Mouse (Mus musculus): Measurements from ENCODE around the gene Nt5c3. TPM values are rescaled to one million over a fixed set of nuclear protein-coding genes. Genes with fewer than 3 reads are reported as not detected.
A peak's percentile ranks its signal among the peaks of the same experiment; 100 is the strongest.
"Not testable (repeated sequence)": the region's sequence is repeated elsewhere in the genome, so short reads cannot be mapped to it uniquely, and the experiment has no call there.

Nt5c3 gene
- total and polyA plus RNA-seq, 3 experiments: 16.9 to 75.5 (median 62.4) TPM

DNA sequence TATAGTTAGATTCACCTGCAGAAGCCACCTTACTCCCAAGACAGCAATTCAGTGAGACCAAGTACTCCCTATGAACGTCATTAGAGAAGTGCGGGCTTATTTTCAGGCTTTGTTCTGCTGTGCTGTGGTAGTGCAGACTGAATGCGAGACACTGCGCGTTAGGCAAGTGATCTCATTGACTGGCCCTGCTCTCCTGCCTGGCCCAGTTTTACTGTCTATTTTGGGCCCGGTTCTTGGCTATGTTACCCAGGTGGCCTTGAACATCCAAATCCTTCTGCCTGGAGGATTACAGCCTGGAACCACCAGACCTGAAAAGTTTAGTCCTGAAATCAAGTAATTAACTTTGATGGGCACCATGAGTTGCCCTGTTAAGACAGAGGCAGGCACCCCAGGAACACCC lies 35.2 kb downstream of the Nt5c3 start:
- no peaks in the 10 kb centered on the region; the same call in 1 of the 2 replicates for H3K4me1 ChIP-seq (ENCODE audit: control insufficient read depth, insufficient read depth, low read length)
- 67% methylated on average over 6 of the region's 6 CpGs for WGBS
- DNase-seq: peak in 1 of 2 experiments; percentile 44
- intact Hi-C loops (cut with DNase I): no loop called here
- no peaks in the 10 kb centered on the region for H3K79me2 ChIP-seq (replicated peaks; ENCODE audit: control insufficient read depth, insufficient read depth, low read length)
- H3K36me3 ChIP-seq (ENCODE audit: control insufficient read depth, insufficient read depth, low read length): peaks cover 17% of the 10 kb centered on the region
- H3K27me3 ChIP-seq (ENCODE audit: control insufficient read depth, insufficient read depth, low read length): no peaks in the 10 kb centered on the region
- TF ChIP-seq EP300 (IDR thresholded peaks at IDR 0.05; ENCODE audit: insufficient read depth, low read depth, low read length) (no peak), CTCF (IDR thresholded peaks at IDR 0.05) (no peak)
- H3K4me3 ChIP-seq: no peak overlapping the region
- peak overlapping the region; percentile 36; the same call in 1 of the 2 replicates for H3K27ac ChIP-seq
- no peak overlapping the region for H3K9ac ChIP-seq (ENCODE audit: low read depth, low read length)

DNA sequence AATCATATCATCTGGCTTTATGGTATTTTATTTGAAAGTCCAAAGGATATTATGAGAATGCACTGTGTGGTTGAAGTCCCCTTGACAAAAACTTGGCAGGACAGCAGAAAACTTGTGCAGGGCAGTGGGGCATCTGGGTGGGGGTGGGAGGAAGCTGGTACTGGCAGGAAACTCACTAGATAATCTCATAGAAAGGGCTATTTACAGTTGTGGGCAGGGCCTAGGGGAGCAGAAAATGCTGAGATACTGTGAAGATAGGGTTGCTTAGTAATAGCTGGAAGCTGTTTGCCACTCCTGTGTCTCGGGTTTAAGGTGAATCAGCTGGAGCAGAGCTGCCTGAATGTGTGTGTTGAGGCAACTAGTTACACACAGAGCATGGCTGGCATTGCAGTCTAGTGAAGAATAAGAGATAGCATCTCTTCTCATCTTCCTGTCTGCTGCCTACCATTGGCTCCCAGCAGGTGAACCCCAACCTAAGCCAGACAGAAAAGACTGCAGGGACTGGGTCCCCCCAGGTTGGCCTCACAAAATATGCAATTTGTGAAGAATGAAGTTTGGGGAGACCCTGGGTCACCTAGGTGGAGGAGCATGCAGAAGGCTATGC lies 44.3 kb downstream of the Nt5c3 start:
- Histone ChIP-seq H3K4me3 (no peak overlapping the region), H3K36me3 (ENCODE audit: control insufficient read depth, insufficient read depth, low read length) (peaks cover 8% of the 10 kb centered on the region), H3K79me2 (replicated peaks; ENCODE audit: control insufficient read depth, insufficient read depth, low read length) (no peaks in the 10 kb centered on the region), H3K4me1 (ENCODE audit: control insufficient read depth, insufficient read depth, low read length) (peaks cover 4% of the 10 kb centered on the region), H3K9ac (ENCODE audit: low read depth, low read length) (no peak overlapping the region), H3K27ac (no peak overlapping the region), H3K27me3 (ENCODE audit: control insufficient read depth, insufficient read depth, low read length) (no peaks in the 10 kb centered on the region)
- intact Hi-C loops (cut with DNase I): no loop called here
- TF ChIP-seq CTCF (IDR thresholded peaks at IDR 0.05) (no peak), POLR2A (IDR thresholded peaks at IDR 0.05; ENCODE audit: insufficient read depth, low read depth, low read length) (no peak), EP300 (IDR thresholded peaks at IDR 0.05; ENCODE audit: insufficient read depth, low read depth, low read length) (no peak)
- 6% methylated on average over 1 of the region's 1 CpGs for WGBS
- DNase-seq: peak in 1 of 2 experiments; percentile 18

DNA sequence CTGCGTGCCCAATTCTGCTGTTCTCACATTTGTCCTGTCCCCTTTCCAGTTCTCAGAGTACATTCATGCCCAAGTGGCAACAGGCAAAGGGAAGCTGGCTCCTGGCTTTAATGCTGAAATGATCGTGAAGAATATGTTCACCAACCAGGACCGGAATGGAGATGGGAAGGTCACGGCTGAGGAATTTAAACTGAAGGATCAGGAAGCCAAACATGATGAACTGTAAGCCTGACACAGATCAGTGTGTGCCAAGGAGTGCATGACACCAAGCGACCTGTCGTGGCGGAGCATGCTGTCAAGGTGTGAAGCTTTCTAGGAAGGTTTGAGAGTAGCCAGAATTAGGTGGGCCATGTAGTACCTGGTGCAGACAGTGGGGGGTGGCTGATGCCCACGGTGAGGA lies 45.7 kb downstream of the Nt5c3 start:
- H3K27me3 ChIP-seq (ENCODE audit: control insufficient read depth, insufficient read depth, low read length): no peaks in the 10 kb centered on the region
- TF ChIP-seq CTCF (IDR thresholded peaks at IDR 0.05): 0 out of 2 replicates have a peak, but pooled peaks have one; percentile 19
- no peak for TF ChIP-seq EP300 (IDR thresholded peaks at IDR 0.05; ENCODE audit: insufficient read depth, low read depth, low read length)
- no peak overlapping the region for H3K27ac ChIP-seq
- no peak overlapping the region for H3K4me3 ChIP-seq
- peaks cover 4% of the 10 kb centered on the region for H3K4me1 ChIP-seq (ENCODE audit: control insufficient read depth, insufficient read depth, low read length)
- WGBS: 68% methylated on average over 8 of the region's 8 CpGs
- peaks cover 8% of the 10 kb centered on the region for H3K36me3 ChIP-seq (ENCODE audit: control insufficient read depth, insufficient read depth, low read length)
- no peaks in the 10 kb centered on the region for H3K79me2 ChIP-seq (replicated peaks; ENCODE audit: control insufficient read depth, insufficient read depth, low read length)
- intact Hi-C loops (cut with DNase I): no loop called here
- H3K9ac ChIP-seq (ENCODE audit: low read depth, low read length): no peak overlapping the region
- no peak for DNase-seq

DNA sequence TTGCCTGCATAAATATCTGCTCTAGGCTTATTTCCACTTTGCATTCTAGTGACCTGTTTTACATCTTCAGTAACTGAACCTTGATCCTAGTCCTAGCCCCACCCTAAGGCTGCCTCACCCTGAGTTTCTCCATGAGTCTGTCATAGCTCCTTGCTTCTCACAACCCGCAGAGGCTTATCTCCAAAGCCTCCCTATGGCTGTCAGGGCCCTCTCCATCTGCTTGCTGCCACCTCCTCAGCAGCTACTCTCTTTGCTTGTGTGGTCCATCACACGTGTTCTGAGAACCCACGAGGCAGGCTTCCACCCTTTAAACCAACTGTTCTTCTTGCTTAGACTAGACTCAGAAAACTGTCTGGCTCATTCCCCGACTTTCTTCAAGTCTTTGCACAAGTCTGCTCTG lies 46.9 kb downstream of the Nt5c3 start:
- Histone ChIP-seq H3K27ac (no peak overlapping the region), H3K36me3 (ENCODE audit: control insufficient read depth, insufficient read depth, low read length) (peaks cover 8% of the 10 kb centered on the region), H3K4me1 (ENCODE audit: control insufficient read depth, insufficient read depth, low read length) (peaks cover 4% of the 10 kb centered on the region), H3K79me2 (replicated peaks; ENCODE audit: control insufficient read depth, insufficient read depth, low read length) (no peaks in the 10 kb centered on the region), H3K27me3 (ENCODE audit: control insufficient read depth, insufficient read depth, low read length) (no peaks in the 10 kb centered on the region), H3K4me3 (no peak overlapping the region), H3K9ac (ENCODE audit: low read depth, low read length) (no peak overlapping the region)
- intact Hi-C loops (cut with DNase I): no loop called here
- WGBS: 69% methylated on average over 4 of the region's 4 CpGs
- no peak for DNase-seq
- TF ChIP-seq EP300 (IDR thresholded peaks at IDR 0.05; ENCODE audit: insufficient read depth, low read depth, low read length) (no peak), POLR2A (IDR thresholded peaks at IDR 0.05; ENCODE audit: insufficient read depth, low read depth, low read length) (no peak), CTCF (IDR thresholded peaks at IDR 0.05) (no peak)

DNA sequence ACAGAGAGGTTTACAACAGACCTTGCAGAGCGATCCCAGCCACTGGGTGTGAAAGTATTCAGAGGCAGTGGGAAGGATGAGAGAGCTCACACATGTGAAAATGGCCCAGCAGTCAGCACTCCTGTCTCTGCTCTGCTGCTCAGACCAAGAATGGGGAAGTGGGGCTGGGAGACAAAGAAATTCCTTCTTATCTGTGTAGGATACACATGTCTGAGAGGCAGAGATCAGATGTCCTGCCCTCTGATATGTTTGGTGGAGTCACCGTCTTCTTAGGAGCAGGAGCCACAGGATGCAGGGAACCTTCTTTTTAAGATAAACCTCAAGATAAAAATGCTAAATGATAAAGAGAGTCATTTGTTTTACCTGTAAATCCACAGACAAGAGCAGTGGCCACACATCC lies 53.7 kb downstream of the Nt5c3 start:
- no peak for TF ChIP-seq CTCF (IDR thresholded peaks at IDR 0.05)
- TF ChIP-seq EP300 (IDR thresholded peaks at IDR 0.05; ENCODE audit: insufficient read depth, low read depth, low read length): no peak
- no peak for TF ChIP-seq POLR2A (IDR thresholded peaks at IDR 0.05; ENCODE audit: insufficient read depth, low read depth, low read length)
- H3K9ac ChIP-seq (ENCODE audit: low read depth, low read length): no peak overlapping the region
- H3K4me1 ChIP-seq (ENCODE audit: control insufficient read depth, insufficient read depth, low read length): no peaks in the 10 kb centered on the region
- H3K27ac ChIP-seq: no peak overlapping the region
- H3K27me3 ChIP-seq (ENCODE audit: control insufficient read depth, insufficient read depth, low read length): no peaks in the 10 kb centered on the region
- H3K36me3 ChIP-seq (ENCODE audit: control insufficient read depth, insufficient read depth, low read length): no peaks in the 10 kb centered on the region
- H3K79me2 ChIP-seq (replicated peaks; ENCODE audit: control insufficient read depth, insufficient read depth, low read length): no peaks in the 10 kb centered on the region
- H3K4me3 ChIP-seq: no peak overlapping the region
- 55% methylated on average over 2 of the region's 2 CpGs for WGBS
- intact Hi-C loops (cut with DNase I): no loop called here
- DNase-seq: no peak

DNA sequence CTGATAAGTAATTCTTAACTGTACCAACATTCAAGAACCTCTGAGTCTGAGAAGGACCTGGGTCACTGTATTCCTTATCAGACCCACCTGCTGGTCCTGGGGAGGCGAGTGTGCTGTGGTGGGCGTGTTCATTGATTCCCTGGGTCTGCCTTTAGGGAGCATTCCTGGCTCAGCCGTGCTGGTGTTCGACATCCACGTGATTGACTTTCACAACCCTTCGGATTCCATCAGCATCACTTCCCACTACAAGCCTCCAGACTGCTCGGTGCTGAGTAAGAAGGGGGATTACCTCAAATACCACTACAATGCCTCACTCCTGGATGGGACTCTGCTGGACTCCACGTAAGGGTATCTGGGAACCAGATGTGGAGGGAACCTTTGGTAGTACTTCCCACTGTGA lies 55.2 kb downstream of the Nt5c3 start:
- Histone ChIP-seq H3K36me3 (ENCODE audit: control insufficient read depth, insufficient read depth, low read length) (no peaks in the 10 kb centered on the region; the same call in 1 of the 2 replicates), H3K9ac (ENCODE audit: low read depth, low read length) (no peak overlapping the region), H3K27ac (no peak overlapping the region), H3K27me3 (ENCODE audit: control insufficient read depth, insufficient read depth, low read length) (no peaks in the 10 kb centered on the region), H3K4me3 (no peak overlapping the region), H3K4me1 (ENCODE audit: control insufficient read depth, insufficient read depth, low read length) (no peaks in the 10 kb centered on the region), H3K79me2 (replicated peaks; ENCODE audit: control insufficient read depth, insufficient read depth, low read length) (no peaks in the 10 kb centered on the region)
- no peak for DNase-seq
- intact Hi-C loops (cut with DNase I): no loop called here
- WGBS: 70% methylated on average over 8 of the region's 8 CpGs
- TF ChIP-seq POLR2A (IDR thresholded peaks at IDR 0.05; ENCODE audit: insufficient read depth, low read depth, low read length) (no peak), EP300 (IDR thresholded peaks at IDR 0.05; ENCODE audit: insufficient read depth, low read depth, low read length) (no peak)

DNA sequence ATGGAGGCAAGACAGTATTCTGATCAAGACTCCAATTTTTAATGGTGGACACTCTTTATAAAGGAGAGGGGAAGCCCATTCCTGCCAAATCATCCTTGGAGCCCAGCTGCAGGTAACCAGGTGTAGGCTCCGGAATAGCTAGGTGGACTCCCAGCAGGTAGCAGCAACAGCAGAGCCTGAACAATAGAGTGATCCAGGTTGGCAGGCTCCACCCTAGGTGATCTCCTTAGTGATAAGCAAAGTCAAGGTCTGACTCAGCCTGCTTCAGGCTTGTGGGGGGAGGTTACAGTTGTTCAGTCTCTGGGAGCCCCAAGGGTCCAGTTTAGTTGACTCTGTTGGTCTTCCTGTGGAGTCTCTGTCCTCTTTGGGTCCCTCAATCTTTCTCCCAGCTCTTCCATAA lies 56.8 kb downstream of the Nt5c3 start:
- H3K4me1 ChIP-seq (ENCODE audit: control insufficient read depth, insufficient read depth, low read length); intact Hi-C loops (cut with DNase I); H3K36me3 ChIP-seq (ENCODE audit: control insufficient read depth, insufficient read depth, low read length); H3K9ac ChIP-seq (ENCODE audit: low read depth, low read length); H3K27ac ChIP-seq; H3K4me3 ChIP-seq; H3K79me2 ChIP-seq (replicated peaks; ENCODE audit: control insufficient read depth, insufficient read depth, low read length); DNase-seq; H3K27me3 ChIP-seq (ENCODE audit: control insufficient read depth, insufficient read depth, low read length): not testable (repeated sequence)
- WGBS: 100% methylated on average over 1 of the region's 1 CpGs

All from heart, adult 2 months (tissue).